Mouse (Mus musculus): ENCODE results near the gene Cyb561d2. TPM values are rescaled to one million over a fixed set of nuclear protein-coding genes. Genes with fewer than 3 reads are reported as not detected.

Gene Cyb561d2
- polyA plus RNA-seq, 1 experiment from 2014 or later = 33.9 TPM

DNA sequence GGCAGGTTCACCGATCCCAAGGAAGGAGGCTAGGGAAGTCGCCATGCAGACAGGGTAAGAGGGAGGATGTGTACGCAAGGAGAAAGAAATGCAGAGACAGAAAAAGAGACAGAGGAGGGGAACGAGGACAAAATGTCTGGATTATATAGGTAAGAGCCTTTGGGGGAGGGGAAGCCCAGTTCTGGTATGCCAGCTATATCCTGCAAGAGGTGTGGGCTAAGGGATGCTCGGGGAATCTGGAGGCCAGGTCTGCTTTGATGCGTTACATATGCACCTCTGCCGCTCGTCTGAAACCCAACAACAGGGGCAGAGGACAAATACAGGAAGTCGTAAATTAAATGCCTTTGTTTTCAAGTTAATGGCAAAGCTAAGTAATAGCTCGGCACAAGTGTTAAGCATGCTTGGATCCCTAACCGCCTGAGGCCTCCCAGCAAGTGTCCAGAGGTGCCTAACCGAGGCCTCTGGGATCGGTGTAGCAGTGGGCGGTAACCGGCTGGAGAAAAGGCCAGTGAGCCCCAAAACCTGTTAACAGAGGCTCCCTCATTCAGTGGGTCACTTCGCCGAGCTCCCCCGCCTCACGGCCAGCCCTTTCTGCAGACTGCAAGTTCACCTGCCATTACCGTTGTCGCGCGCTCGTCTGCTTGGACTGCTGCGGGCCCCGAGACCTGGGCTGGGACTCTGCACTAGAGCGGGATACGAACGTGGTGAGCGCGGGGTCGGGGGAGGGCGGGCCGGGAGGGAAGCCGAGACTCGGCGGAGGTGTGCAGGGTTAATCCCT lies 11.7 kb upstream of the Cyb561d2 start:
- WGBS = 1% methylated on average over 37 of the region's 37 CpGs
- Histone ChIP-seq H3K4me1 (peaks cover 66% of the 10 kb centered on the region), H3K4me2 (peak overlapping the region; percentile 70), H3K9me3 (replicated peaks) (no peaks in the 10 kb centered on the region), H3K27me3 (no peaks in the 10 kb centered on the region; the same call in 1 of the 2 replicates), H3K36me3 (peaks cover 24% of the 10 kb centered on the region), H3K4me3 (replicated peaks) (peak overlapping the region; percentile 79), H3K27ac (peak overlapping the region; percentile 99), H3K9ac (peak overlapping the region; percentile 84)
- ATAC-seq (replicated peaks; ENCODE audit: low FRiP score) = peak; percentile 58; the same call in 1 of the 2 replicates

DNA sequence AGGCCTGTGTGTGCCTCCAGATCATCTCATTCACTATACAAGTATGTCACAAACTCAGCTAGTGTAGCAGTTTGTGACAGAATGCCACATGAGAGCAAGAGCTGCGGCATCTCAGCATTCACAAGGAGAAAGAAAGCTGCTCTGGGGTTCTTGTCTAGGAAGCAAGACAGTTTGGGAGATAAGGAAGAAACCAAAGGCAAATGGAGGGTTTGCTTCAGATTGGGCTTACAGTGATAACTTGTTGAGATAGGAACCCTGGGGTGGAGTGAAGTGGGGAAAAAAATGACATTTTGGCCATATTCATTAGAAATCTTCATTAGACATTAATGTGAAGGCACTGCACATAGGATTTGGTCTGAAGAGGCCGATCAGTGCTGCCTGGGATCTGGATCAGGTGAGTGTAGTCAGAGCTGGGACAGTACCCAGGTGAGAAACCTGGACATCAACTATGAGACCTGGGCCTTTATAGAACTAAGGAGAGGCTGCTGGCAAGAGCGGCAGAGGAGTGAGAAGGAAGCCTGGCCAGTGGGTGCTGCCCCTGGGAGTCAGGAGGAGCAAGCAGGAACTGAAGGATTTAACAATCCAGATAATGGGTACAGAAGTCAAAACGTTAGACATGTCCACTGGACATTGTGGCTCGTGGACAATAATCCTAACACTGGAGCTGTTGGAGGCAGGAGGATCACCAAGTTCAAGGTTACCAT lies 10.8 kb upstream of the Cyb561d2 start:
- Histone ChIP-seq H3K9me3 (replicated peaks) (no peaks in the 10 kb centered on the region), H3K36me3 (peaks cover 15% of the 10 kb centered on the region), H3K27me3 (no peaks in the 10 kb centered on the region; the same call in 1 of the 2 replicates), H3K27ac (peak overlapping the region; percentile 99), H3K4me2 (peak overlapping the region; percentile 70), H3K4me1 (peaks cover 66% of the 10 kb centered on the region), H3K4me3 (replicated peaks) (peak overlapping the region; percentile 79), H3K9ac (peak overlapping the region; percentile 52)
- ATAC-seq (replicated peaks; ENCODE audit: low FRiP score) = no peak
- WGBS = 65% methylated on average over 5 of the region's 5 CpGs

DNA sequence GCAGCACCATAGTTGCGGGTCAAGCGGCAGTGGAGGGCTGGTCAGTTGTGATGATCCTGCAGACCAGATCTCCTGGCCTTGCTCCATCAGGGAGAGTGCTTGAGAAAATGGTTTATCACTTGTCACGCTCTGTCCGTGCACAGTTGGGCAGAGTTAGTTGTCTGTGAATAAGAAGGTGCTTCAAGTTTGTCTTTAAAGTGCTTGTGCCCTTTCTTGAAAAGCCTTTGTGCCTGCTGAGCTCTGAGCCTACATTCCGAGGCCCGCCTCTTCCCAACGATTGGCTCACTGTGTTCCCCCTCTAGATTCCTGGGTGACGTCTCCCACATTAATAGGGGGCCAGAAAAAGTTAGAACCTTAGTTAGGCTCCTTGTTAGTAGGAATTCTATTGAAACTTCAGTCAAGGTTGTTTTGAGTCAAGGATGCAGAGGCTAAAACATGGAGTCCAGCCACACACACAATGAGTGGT lies 9.9 kb upstream of the Cyb561d2 start:
- H3K9me3 ChIP-seq (replicated peaks) = no peaks in the 10 kb centered on the region
- peaks cover 6% of the 10 kb centered on the region for H3K36me3 ChIP-seq
- peak overlapping the region; percentile 79 for H3K4me3 ChIP-seq (replicated peaks)
- H3K4me2 ChIP-seq = peak overlapping the region; percentile 70
- peak overlapping the region; percentile 52 for H3K9ac ChIP-seq
- ATAC-seq (replicated peaks; ENCODE audit: low FRiP score) = no peak
- H3K27ac ChIP-seq = peak overlapping the region; percentile 99
- no peaks in the 10 kb centered on the region; the same call in 1 of the 2 replicates for H3K27me3 ChIP-seq
- H3K4me1 ChIP-seq = peaks cover 69% of the 10 kb centered on the region
- 10% methylated on average over 8 of the region's 8 CpGs for WGBS

DNA sequence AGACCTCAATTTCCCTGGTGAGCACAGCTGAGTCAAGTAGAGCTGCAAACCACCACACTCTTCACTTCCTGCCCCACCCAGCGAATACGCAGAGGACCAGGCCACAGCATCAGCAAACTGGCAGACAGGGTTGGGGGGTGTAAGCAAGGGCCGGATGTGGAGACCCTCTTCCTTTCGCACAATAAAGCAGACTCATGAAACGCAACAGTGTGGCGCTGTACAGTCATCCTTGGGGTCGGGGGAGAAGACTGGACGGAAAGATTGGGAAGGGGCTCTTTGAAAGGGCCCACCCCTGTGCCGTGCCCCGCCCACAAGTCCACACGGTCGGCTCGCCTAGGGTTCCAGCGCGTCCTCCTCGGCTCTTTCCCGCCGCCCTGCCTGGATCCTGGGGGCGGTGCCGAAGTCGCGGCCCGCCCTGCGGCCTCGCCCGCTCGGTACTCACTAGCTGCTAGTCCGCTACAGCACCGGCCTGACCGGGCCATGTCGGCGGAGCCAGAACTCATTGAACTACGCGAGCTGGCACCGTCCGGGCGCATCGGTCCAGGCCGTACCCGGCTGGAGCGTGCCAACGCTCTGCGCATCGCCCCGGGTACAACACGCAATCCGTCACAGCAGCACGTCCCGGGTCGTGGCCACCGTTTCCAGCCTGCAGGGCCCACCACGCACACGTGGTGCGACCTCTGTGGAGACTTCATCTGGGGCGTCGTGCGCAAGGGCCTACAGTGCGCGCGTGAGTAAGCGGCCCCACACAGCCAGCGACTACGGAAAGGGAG lies 9.3 kb upstream of the Cyb561d2 start, which contains the start of gene Rassf1:
Rassf1 (plus strand) TSS at position 439 of the 773 bp plus-strand sequence.
- Histone ChIP-seq H3K9ac (peak within 1 kb of the TSS; percentile 52), H3K27ac (peak within 1 kb of the TSS; percentile 99), H3K27me3 (no peaks in the 10 kb centered on the region; the same call in 1 of the 2 replicates), H3K9me3 (replicated peaks) (no peaks in the 10 kb centered on the region), H3K4me2 (peak within 1 kb of the TSS; percentile 70), H3K4me1 (peaks cover 70% of the 10 kb centered on the region), H3K4me3 (replicated peaks) (peak within 1 kb of the TSS; percentile 79), H3K36me3 (no peaks in the 10 kb centered on the region; the same call in 1 of the 2 replicates)
- 1% methylated on average over 63 of the region's 63 CpGs for WGBS
- peak; percentile 37 for ATAC-seq (replicated peaks; ENCODE audit: low FRiP score)

DNA sequence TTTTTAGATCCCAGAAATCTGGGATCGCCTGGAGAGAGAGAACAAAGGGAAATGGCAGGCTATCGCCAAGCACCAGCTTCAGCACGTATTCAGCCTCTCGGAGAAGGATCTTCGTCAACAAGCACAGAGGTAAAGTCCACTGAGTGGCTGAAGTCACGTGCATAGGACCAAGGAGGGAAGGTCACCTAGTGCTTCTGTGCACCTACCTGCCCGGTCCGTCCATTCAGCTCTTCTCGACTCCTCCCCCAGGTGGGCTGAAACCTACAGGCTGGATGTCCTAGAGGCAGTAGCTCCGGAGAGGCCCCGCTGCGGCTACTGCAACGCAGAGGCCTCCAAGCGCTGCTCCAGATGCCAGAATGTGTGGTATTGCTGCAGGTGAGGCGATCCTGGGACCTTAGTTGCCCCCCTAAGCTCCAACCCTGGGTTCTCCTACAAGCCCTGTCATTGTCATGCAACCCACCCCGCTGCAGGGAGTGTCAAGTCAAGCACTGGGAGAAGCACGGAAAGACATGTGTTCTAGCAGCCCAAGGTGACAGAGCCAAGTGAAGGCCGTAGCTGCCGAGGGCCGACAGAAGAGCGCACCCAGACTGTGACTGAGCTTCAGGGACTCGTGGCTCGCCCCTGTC lies 8.6 kb upstream of the Cyb561d2 start:
- Histone ChIP-seq H3K27ac (peak overlapping the region; percentile 99), H3K4me1 (peaks cover 64% of the 10 kb centered on the region)
- ATAC-seq (replicated peaks; ENCODE audit: low FRiP score) = no peak

DNA sequence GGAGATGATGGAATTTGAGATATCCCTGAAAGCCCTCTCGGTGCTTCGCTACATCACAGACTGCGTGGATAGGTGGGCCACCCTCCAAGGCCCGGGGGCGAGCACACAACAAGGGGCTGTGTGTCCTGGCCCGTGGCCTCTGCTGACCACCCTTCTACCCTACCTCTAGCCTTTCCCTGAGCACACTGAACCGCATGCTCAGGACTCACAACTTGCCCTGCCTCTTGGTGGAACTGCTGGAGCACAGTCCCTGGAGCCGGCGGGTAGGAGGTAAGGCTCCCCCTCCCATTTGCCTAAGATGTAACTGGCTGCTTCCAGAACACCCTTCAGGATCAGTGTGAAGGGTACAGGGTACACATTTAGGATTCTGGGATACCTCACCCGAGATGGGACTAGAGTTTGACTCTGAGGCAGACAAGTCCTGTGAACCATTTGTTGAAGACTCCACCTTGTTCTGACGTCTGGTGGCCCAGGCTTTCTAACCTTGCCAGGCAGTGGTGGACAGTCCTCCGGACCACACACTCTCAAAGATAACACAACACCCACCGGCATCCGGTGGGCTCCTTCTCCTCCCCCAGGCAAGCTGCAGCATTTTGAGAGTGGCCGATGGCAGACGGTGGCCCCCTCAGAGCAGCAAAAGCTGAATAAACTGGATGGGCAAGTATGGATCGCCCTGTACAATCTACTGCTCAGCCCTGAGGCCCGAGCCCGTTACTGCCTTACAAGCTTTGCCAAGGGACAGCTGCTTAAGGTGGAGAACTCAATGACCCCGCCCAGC lies 7.5 kb upstream of the Cyb561d2 start:
- H3K9me3 ChIP-seq (replicated peaks) = no peaks in the 10 kb centered on the region
- no peaks in the 10 kb centered on the region; the same call in 1 of the 2 replicates for H3K27me3 ChIP-seq
- no peak overlapping the region for H3K4me3 ChIP-seq (replicated peaks)
- H3K4me1 ChIP-seq = peaks cover 64% of the 10 kb centered on the region
- no peak for ATAC-seq (replicated peaks; ENCODE audit: low FRiP score)
- 80% methylated on average over 20 of the region's 20 CpGs for WGBS
- H3K36me3 ChIP-seq = peaks cover 14% of the 10 kb centered on the region
- H3K9ac ChIP-seq = no peak overlapping the region
- H3K4me2 ChIP-seq = no peak overlapping the region
- no peak overlapping the region for H3K27ac ChIP-seq

More for the DNA sequence above, 8.6 kb upstream of the Cyb561d2 start:
- H3K9me3 ChIP-seq (replicated peaks) = no peaks in the 10 kb centered on the region
- 28% methylated on average over 23 of the region's 23 CpGs for WGBS
- peak overlapping the region; percentile 79 for H3K4me3 ChIP-seq (replicated peaks)
- H3K4me2 ChIP-seq = peak overlapping the region; percentile 70
- no peaks in the 10 kb centered on the region; the same call in 1 of the 2 replicates for H3K27me3 ChIP-seq
- 0 out of 2 replicates have a peak, but pooled peaks cover 4% of the 10 kb centered on the region for H3K36me3 ChIP-seq
- peak overlapping the region; percentile 52; the same call in 1 of the 2 replicates for H3K9ac ChIP-seq

DNA sequence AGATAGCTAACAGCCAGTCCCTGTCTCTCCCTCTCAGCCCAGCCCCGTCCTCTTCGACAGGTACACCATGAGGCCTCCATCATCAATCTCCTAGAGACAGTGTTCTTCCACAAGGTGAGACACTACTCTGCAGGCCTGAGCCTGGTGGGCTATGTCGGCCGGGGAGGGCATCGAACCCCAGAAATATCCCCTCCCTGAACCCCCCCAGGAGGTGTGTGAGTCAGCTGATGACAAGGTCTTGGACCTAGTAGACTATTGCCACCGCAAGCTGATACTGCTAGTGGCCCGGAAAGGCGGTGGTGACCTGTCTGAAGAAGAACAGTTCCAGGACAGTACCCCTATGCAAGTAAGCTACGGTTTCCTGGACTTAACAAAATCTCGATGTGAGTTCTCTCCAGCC lies 6.8 kb upstream of the Cyb561d2 start:
- H3K4me1 ChIP-seq = peaks cover 61% of the 10 kb centered on the region
- WGBS = 81% methylated on average over 10 of the region's 10 CpGs

DNA sequence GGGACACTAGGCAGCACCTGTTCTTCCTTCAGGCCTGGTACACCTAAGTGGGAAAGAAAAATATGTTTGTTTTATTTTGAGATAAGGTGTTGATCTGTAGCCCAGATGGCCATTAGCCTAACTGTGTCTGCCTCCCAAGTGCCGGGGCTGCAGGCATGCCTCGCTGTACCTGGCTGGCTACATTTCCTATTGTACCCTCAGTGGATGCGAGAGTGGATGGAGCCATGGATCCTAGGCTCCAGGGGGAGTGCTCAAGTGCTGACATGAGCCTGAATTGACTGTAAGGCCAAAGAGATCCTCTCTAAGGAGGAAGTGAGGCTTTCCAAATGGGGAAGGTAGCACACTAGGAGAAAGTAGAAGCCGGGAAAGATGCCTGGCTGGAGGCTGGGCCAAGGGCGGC lies 6.0 kb upstream of the Cyb561d2 start:
- Histone ChIP-seq H3K9ac (no peak overlapping the region), H3K27ac (no peak overlapping the region), H3K4me3 (replicated peaks) (no peak overlapping the region), H3K4me1 (peaks cover 54% of the 10 kb centered on the region), H3K9me3 (replicated peaks) (no peaks in the 10 kb centered on the region), H3K36me3 (peaks cover 24% of the 10 kb centered on the region), H3K4me2 (no peak overlapping the region), H3K27me3 (no peaks in the 10 kb centered on the region; the same call in 1 of the 2 replicates)
- ATAC-seq (replicated peaks; ENCODE audit: low FRiP score) = no peak
- 85% methylated on average over 5 of the region's 5 CpGs for WGBS

More for the DNA sequence above, 6.8 kb upstream of the Cyb561d2 start:
- peaks cover 20% of the 10 kb centered on the region for H3K36me3 ChIP-seq
- no peak overlapping the region for H3K27ac ChIP-seq
- no peaks in the 10 kb centered on the region; the same call in 1 of the 2 replicates for H3K27me3 ChIP-seq
- no peak overlapping the region for H3K9ac ChIP-seq
- ATAC-seq (replicated peaks; ENCODE audit: low FRiP score) = no peak
- no peak overlapping the region for H3K4me3 ChIP-seq (replicated peaks)
- H3K4me2 ChIP-seq = no peak overlapping the region
- H3K9me3 ChIP-seq (replicated peaks) = no peaks in the 10 kb centered on the region

DNA sequence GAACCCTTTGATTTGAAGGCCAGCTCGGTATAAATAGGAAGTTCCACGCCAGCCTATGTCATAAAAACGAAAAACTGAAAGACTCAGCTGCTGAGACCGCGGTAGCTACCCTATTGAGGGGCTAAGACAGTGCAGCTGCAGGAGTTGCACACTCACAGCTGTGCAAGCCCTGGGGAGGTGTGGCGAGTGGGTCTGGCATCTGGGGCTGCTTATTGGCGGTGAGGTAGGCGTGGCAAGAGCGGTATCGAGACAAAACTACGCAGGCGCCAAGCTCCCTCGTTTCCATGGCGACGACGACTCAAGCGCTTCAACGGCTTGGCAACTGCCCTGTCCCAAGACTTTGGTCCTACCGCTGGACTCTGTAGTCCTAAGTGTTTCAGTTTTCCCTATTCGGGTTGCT lies 5.0 kb upstream of the Cyb561d2 start, which contains the start of gene Zmynd10:
Zmynd10 (plus strand) TSS at position 273 of the 400 bp plus-strand sequence.
- Histone ChIP-seq H3K4me3 (replicated peaks) (peak within 1 kb of the TSS; percentile 19), H3K27me3 (no peaks in the 10 kb centered on the region; the same call in 1 of the 2 replicates), H3K36me3 (peaks cover 24% of the 10 kb centered on the region), H3K4me2 (peak within 1 kb of the TSS; percentile 54), H3K4me1 (peaks cover 52% of the 10 kb centered on the region), H3K27ac (peak within 1 kb of the TSS; percentile 63), H3K9me3 (replicated peaks) (no peaks in the 10 kb centered on the region), H3K9ac (no peak within 1 kb of the TSS)
- peak; percentile 57 for ATAC-seq (replicated peaks; ENCODE audit: low FRiP score)
- 3% methylated on average over 20 of the region's 20 CpGs for WGBS

DNA sequence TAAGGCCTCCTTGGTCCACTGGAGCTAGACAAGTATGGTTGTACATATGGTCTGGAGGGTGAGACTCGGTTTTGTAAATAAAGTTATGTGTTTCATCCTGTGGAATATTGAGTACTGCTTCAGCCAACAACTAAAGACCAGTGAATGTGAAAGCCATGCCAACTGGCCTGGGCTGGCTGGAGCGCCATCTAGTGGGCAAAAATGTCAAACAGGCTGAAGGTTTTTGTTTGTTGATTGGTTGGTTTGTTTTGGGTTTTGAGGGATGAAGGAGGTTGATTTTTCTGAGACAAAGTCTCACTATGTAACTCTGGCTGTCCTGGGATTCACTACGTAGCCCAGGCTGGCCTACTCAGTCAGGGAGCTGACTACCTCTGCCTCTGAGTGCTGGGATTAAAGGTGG lies 3.6 kb upstream of the Cyb561d2 start:
- H3K27ac ChIP-seq = no peak overlapping the region
- ATAC-seq (replicated peaks; ENCODE audit: low FRiP score) = no peak
- no peak overlapping the region for H3K4me3 ChIP-seq (replicated peaks)
- WGBS = 9% methylated on average over 3 of the region's 3 CpGs
- H3K9me3 ChIP-seq (replicated peaks) = no peaks in the 10 kb centered on the region
- peaks cover 49% of the 10 kb centered on the region for H3K4me1 ChIP-seq
- no peaks in the 10 kb centered on the region; the same call in 1 of the 2 replicates for H3K27me3 ChIP-seq
- H3K9ac ChIP-seq = no peak overlapping the region
- no peak overlapping the region for H3K4me2 ChIP-seq
- peaks cover 24% of the 10 kb centered on the region for H3K36me3 ChIP-seq

All from kidney, embryonic 15.5 days (tissue).